Mouse (Mus musculus) c-Kit-positive CD71-negative TER-119-negative erythroid progenitor cells, embryonic 14.5 days (primary cell): ENCODE data around the gene Zfp78.

Experiments used
- DNase-seq: peaks from one replicate; pipeline ENCODE4 v3.0.0-alpha.2; 2013; ENCODE audit warnings: low read depth

The Zfp78 gene

DNA sequence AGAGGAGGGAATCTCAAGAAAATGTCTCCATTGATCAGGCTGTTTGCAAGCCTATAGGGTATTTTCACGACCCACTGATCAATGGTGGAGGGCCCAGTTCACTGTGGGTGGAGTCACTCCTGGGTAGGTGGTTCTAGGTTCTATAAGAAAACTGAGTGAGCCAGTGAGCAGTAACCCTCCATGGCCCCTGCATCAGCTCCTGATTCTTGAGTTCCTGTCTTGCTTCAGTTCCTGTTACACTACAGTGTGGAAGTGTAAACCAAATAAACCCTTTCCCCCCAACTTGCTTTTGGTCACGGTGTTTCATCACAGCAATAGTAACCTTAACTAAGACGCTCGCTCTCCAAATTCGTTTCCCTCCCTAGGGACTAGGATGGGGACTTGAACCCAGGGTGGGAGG, 25.9 kb downstream of the Zfp78 start:
- no peak for DNase-seq

DNA sequence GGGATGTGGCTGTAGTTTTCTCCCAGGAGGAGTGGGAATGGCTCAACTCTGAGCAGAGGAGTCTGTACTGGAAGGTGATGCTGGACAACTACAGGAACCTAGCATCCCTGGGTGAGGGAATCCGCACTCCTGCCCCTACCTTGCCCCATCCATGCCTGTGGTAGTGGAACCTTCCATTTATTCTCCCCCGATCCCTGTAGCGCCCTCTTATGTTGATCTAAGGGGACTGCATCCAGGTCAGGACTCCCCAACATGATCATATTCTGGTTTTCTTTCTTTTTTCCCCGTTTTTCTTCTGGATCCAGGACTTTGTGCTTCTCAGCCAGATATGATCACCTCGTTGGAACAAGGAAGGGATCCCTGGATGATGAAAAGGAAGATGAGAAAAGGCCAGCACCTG, 26.4 kb downstream of the Zfp78 start:
- DNase-seq = no peak

DNA sequence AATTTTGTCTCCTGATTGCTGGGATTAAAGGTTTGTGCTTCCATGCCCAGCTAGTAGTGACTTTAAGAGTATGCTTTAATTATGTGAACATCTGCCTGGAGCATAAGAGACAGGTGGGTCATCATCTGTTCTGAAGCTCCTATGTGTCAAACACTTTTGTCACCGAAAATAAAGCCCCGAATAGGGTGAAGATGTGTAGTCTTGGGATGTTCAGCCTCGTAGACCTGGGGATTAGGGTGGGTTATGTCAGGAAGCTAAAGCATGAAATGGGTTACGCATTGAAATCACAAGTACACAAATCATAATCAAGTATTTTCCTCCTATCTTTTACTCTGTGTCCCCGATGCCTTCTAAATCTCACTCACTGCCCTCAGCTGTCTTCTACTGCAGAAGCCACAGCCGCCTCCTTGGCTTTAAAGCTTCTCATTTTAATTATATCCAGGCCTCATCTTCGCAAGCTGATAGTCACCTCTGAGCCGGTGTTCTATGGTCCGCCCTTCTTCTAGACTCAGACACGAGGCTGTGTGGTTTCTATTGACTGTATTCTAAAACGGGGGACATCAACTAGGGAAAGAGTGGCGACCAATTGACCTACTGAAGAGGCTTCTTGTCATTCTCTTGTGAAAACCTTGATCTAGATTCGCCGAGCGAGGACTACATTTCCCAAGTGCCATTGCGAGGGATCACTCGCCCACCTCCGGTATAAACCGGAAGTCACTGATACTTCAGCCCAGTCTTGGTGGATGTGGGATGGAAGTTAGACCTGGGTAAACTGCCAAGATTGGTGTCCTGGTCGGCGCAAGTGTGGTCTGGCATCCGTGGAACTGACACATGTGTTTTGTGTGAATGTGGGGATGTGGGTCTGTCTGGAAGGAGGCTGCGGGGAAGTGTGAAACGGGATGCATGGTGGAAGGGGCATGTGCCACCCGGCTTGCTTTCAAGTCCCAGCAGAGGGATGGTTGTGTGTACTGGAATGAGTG, 35.2 kb downstream of the Zfp78 start, which contains the start of gene Smim17:
TSS of gene Smim17 (plus strand) at position 720 of the 980 bp plus-strand sequence.
- no peak for DNase-seq

DNA sequence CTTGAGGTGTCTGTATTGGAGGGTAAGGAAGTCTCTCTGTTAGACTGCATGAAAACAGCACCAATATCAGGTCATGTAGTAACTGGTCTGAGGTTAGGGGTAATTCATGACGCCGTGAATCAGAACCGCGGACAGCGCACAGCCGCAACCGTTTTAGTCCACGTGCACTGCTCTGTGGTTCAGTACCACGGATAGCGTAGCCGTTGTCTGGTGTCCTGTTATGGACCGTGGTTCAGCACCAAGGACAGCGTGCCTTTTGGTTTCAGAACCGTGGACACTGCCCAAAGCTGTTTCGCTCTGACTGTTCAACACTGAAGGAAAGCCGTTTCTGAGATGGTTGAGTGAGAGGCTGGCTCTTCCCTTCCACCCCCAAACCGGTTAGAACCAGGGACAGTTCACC, 47.0 kb downstream of the Zfp78 start, which contains the start of gene Gm20715:
TSS of gene Gm20715 (plus strand) at position 235 of the 400 bp plus-strand sequence.
- peak; percentile 98 for DNase-seq

DNA sequence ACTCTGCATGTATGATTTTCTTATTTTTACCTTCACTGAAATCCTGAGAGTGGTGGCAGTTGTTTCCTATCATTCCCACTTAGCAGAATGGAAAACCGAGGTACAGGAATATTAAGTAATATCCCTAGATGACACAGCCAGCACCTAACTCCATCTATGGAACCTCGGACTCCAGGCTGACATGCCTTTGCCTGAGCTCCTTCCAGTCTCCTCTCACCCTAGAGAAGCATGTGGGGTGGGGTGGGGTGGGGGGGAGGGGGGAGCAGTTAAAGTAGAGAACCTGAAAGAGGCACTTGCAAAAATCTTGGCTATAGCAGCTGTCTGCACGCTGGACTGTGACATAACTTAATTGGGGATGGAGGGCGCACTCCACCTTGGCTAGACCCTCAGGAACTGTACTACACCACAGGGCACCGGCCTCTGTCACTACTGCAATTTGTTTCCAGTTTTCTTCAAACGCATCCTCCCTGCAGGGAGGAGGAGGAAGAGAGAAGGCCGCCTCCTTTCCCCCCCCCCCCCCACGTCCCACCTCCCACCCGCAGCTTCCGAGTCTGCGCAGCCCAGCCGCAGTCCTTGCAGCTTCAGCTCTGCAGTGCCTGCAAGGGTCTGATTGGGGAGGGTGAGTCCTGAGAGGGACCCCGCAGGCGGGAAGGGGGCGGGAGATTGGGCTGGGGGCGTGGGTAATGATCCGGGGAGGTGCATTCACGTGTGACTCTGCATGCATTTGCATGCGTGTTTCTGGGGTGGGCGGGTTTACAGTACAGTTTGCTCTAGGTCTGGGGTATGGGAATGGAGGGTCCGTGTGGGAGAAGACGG, 51.8 kb downstream of the Zfp78 start:
- no peak for DNase-seq

DNA sequence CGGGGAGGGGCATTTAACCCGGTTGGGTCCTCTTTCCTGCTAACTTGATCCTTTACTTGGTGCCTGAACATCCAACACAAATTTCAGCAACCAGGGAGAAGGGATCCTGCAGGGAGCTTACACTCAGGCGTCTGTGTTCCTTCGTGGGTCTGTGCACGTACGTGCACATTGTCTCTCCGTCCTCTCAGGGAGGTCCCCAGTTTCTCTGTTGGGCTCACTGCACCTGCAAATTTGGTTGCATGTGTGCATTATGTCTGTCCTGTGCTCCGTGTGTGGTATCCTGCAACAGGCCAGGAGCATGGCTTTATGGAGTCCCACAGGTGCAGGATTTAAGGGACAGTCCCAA, 52.3 kb downstream of the Zfp78 start:
- DNase-seq = no peak

DNA sequence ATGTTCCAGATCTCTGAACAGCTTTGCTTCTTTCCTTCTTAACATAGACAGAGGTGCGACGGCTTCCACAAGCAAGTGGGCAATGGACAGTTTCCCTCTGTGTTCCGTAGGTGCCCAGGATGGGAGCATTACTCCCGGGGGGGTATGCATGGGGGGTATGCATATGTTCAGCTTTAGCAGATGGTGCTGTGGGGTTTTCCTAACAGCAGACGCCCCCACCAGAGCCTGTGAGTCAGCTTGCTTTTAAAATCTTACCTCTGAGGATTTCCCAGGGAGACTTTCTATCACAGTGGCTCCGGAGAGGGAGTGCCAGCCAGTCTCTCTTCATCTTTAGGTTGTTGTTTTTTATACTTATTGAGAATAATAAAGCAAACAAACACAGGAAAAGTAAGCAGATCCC, 56.8 kb downstream of the Zfp78 start:
- DNase-seq = no peak

DNA sequence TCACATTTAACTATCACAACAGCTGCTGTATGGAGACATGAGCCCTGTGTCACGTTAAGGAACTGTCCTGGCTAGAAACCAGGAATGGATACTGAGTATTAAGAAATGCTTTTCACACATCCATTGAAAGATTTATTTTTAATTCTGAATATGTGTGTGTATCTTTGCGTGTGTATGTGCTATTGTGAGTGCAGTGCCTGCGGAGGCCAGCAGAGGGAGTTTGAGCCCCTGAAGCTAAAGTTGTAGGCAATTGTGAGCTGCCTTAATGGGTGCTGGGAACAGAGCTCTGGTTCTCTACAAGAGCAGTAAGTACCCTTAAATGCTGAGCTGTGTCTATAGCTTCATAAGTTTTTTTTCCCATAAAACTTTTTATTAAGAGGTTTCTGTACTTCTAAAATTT, 66.3 kb downstream of the Zfp78 start:
- no peak for DNase-seq

DNA sequence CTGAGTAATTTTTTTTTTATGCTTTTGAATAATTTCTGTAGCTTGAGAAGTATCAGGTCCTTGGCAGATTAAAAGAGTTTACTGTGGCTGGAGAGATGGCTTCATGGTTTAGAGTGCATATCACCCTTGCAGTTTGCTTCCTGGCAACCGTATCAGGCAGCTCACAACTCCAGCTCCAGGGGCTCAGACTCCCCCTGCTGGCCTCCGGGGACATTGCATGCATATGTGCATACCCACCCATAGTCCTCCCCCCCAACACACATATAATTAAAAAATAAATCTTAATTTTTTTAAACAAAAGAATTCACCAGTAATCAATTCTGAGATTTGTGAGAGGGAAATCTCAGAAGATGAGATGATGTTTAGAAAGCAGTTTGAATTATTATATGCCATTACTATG, 67.3 kb downstream of the Zfp78 start:
- DNase-seq = no peak
